Mouse (Mus musculus) bone marrow macrophage, adult 2 months (primary cell): ENCODE results near the gene C1qtnf5.

Source experiments
- CTCF ChIP-seq: IDR thresholded peaks from 2 replicates; pipeline ENCODE4 v1.5.1; 2012; ENCODE audit warnings: low read depth, mild to moderate bottlenecking, low read length, moderate library complexity
- POLR2A ChIP-seq: IDR thresholded peaks from 2 replicates; pipeline ENCODE4 v1.6.1; 2012; ENCODE audit warnings: mild to moderate bottlenecking, low read depth, low read length, borderline replicate concordance

GRCm38 (mm10) chr9:44085276-44085675 is 21.8 kb upstream of the C1qtnf5 start:
- TF ChIP-seq POLR2A (no peak), CTCF (no peak)
